Mouse (Mus musculus) E14TG2a.4 (cell line): Measurements from ENCODE around the gene Tsku.

Source experiments
- H3K27me3 ChIP-seq: 2 replicates; pipeline ENCODE4 v1.6.1; 2014; ENCODE audit warnings: low read length, control low read depth; ENCODE audit not compliant: insufficient read depth
- H3K36me3 ChIP-seq: 2 replicates; pipeline ENCODE4 v1.6.1; 2014; ENCODE audit warnings: low read length, control low read depth; ENCODE audit not compliant: insufficient read depth
- H3K4me1 ChIP-seq: replicated peaks from 2 replicates; pipeline ENCODE4 v1.6.1; 2014; ENCODE audit warnings: low read depth, low read length, control low read depth
- H3K4me3 ChIP-seq: replicated peaks from 2 replicates; pipeline ENCODE4 v1.5.1; 2014; ENCODE audit warnings: mild to moderate bottlenecking, low read length
- H3K9me3 ChIP-seq: 2 replicates; pipeline ENCODE4 v1.6.1; 2014; ENCODE audit warnings: low read length, control low read depth
- CTCF ChIP-seq: conservative IDR thresholded peaks from 2 replicates; pipeline ENCODE4 v1.5.1; 2014; ENCODE audit warnings: low read length
- NANOG ChIP-seq: IDR thresholded peaks from 2 replicates; pipeline ENCODE4 v1.6.1; 2014; ENCODE audit warnings: borderline replicate concordance, low read length, mixed read lengths
- POU5F1 ChIP-seq: IDR thresholded peaks from 2 replicates; pipeline ENCODE4 v1.6.1; 2014; ENCODE audit warnings: low read length, borderline replicate concordance

Gene Tsku

DNA sequence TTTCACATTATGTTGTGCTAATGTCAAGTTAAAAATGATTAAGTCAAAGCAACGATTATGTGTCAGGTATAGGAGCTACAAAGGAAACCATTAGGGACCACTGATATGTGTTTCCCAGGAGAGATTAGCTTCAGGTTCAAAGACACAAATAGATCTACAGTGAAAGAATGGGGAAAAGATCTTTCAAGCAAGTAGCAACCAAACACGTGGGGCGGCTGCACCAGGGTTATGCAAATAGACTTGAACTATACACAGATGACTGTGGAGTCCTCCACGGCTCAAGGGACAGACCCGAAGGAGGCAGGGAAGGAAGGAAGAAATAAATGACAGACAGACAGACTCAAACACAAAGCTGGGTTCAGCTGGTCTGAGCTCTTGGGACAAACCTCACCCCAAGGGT is 16.1 kb upstream of the Tsku start:
- Histone ChIP-seq H3K27me3 (peaks cover 11% of the 10 kb centered on the region; the same call in 1 of the 2 replicates), H3K36me3 (no peaks in the 10 kb centered on the region), H3K4me1 (peaks cover 6% of the 10 kb centered on the region), H3K4me3 (no peak overlapping the region), H3K9me3 (no peaks in the 10 kb centered on the region)
- TF ChIP-seq CTCF: no peak
- no peak for TF ChIP-seq NANOG

DNA sequence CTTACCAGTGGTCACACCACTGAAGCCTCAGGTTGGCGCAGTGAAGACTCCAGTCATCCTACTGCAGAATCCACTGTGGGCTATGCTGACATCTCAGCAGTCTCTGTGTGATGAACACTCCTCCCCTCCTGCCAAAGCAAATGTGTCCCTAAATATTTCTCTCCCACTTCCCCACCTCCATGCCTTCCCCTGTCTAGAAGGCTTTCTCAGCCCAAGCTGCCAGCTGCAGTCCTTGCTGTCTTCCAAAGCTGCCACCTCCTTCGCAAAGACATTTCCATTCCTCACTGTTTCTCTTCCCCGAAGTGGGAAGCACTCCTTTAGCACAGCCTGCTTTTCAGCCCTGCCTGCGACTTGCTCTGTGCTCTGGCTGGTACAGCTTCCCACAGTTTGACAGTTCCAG is 10.0 kb upstream of the Tsku start:
- Histone ChIP-seq H3K27me3 (no peaks in the 10 kb centered on the region), H3K36me3 (no peaks in the 10 kb centered on the region), H3K4me1 (peaks cover 51% of the 10 kb centered on the region), H3K9me3 (peaks cover 5% of the 10 kb centered on the region; the same call in 1 of the 2 replicates), H3K4me3 (0 out of 2 replicates have a peak overlapping the region, but pooled peaks have one; percentile 35)
- TF ChIP-seq POU5F1 (no peak), CTCF (no peak), NANOG (no peak)

DNA sequence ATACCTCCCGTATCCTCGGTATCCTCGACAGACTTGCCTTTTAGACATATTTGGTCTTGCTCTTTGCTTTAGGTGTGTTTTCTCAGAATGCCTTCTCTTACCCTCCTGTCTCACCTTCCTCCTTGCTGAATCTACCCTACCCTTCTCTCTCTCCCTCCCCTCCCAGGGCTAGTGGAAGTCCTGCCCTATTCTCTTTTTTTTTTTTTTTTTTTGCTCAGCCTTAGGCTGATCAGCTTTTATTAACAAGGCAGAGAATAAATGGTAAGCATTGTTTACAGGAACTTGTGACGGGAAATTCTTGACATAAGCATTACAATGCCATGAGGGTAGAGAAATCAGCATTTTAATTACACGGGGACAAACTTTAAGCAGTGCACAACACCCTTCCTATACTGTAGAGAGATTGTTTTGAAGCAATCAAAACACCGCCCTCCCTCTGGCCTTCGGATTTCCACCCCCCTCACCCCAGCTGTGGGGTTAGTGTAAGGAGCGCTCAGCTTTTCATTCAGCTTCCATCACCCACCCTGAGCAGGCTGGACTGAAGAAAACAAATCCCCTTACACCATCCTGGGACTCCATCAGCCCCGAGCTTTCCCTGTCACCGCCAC is 8.7 kb upstream of the Tsku start:
- no peaks in the 10 kb centered on the region for H3K36me3 ChIP-seq
- peaks cover 15% of the 10 kb centered on the region for H3K9me3 ChIP-seq
- TF ChIP-seq NANOG (peak; percentile 78; the same call in 1 of the 2 replicates), POU5F1 (no peak)
- H3K4me1 ChIP-seq: peaks cover 51% of the 10 kb centered on the region
- no peaks in the 10 kb centered on the region for H3K27me3 ChIP-seq
- H3K4me3 ChIP-seq: peak overlapping the region; percentile 27

DNA sequence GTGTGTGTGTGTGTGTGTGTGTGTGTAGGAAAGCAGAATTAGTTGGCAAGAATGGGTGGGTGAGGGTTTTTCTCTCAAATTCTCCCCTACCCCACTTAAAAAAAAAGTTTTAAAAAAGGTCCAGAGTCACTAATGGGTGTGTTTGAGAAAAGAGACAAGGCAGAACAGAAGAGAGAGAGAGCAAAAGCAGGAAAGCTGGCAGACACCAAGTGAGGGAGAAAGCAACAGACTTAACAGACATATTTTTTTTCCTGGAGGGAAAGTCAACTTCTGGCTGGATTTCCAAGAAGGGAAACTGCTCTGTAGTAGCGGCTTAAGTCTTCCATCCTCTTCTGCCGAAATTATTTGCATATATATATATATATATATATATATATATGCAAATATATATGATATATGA is 534 bp upstream of the Tsku start:
- H3K27me3 ChIP-seq: peaks cover 16% of the 10 kb centered on the region
- H3K9me3 ChIP-seq: peaks cover 34% of the 10 kb centered on the region
- H3K4me1 ChIP-seq: peaks cover 39% of the 10 kb centered on the region
- no peak for TF ChIP-seq NANOG
- no peak for TF ChIP-seq POU5F1
- H3K36me3 ChIP-seq: peaks cover 13% of the 10 kb centered on the region; the same call in 1 of the 2 replicates
- H3K4me3 ChIP-seq: peak overlapping the region; percentile 92

GRCm38 (mm10) chr7:98360621-98360990 is 522 bp downstream of the Tsku start:
- H3K36me3 ChIP-seq: peaks cover 22% of the 10 kb centered on the region; the same call in 1 of the 2 replicates
- peaks cover 32% of the 10 kb centered on the region for H3K9me3 ChIP-seq
- H3K4me3 ChIP-seq: peak overlapping the region; percentile 92
- peaks cover 16% of the 10 kb centered on the region for H3K27me3 ChIP-seq
- no peak for TF ChIP-seq POU5F1
- TF ChIP-seq CTCF: no peak
- TF ChIP-seq NANOG: no peak
- peaks cover 48% of the 10 kb centered on the region for H3K4me1 ChIP-seq

DNA sequence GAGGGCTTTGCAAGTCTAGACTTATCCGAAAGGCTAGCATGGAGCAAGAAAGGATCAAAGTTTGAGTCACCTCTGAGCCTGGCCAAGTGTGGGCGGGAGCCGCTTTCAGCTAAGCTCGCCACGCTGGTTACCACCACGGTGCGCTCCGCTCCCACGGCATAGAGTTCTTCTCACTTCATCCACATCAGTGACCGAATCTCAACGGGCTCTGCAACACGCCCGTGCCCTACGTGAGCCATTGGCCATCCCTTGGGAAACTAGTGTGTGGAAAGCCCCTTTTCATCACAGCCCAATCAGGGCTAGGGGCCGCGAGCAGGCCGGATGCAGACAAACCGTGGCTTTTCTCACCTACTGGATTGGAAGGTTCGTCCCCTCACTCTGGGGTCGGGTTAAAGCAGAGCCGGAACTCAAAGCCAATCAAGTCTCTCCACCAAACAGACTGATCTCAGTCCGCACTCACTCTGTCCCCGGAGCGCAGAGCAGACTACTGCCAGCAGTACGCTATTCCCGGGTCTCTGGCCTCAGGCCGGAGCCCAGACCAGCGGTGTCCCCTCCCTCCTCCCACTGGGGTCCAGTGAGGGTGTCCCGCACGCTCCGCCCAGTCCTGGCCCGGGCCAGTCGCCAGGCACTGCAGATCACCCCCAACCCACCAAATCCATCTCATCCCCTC is 1.0 kb downstream of the Tsku start:
- peaks cover 24% of the 10 kb centered on the region; the same call in 1 of the 2 replicates for H3K36me3 ChIP-seq
- peaks cover 26% of the 10 kb centered on the region for H3K9me3 ChIP-seq
- peaks cover 16% of the 10 kb centered on the region for H3K27me3 ChIP-seq
- no peak for TF ChIP-seq CTCF
- TF ChIP-seq POU5F1: no peak
- no peak for TF ChIP-seq NANOG
- peaks cover 53% of the 10 kb centered on the region for H3K4me1 ChIP-seq
- H3K4me3 ChIP-seq: peak overlapping the region; percentile 92

- Histone ChIP-seq H3K4me3 (no peak overlapping the region), H3K36me3 (peaks cover 30% of the 10 kb centered on the region), H3K4me1 (peaks cover 67% of the 10 kb centered on the region), H3K9me3 (peaks cover 6% of the 10 kb centered on the region), H3K27me3 (peaks cover 16% of the 10 kb centered on the region)
- TF ChIP-seq CTCF: no peak
- no peak for TF ChIP-seq NANOG
- TF ChIP-seq POU5F1: no peak
These were observed 3.1 kb downstream of the Tsku start for GRCm38 (mm10) chr7:98358016-98358415.

DNA sequence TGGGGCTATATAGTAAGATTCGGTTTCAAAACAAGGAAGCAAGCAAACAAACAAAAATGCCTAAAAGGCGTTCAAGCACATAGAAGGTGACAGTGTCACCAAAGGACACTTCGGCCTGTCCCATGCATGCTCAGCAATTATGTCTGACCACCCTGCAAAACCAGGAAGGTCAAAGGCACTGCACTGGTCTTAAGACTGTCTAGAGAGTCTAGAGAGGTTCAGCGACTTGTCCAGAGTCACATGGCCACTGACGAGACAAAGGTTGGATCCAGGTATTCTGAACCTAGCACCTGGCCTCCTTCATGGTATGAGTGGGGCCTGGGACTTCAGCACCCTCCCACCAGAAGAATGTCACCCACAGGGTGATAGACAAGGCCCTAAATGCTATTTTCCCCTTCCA is 3.8 kb downstream of the Tsku start:
- no peaks in the 10 kb centered on the region for H3K9me3 ChIP-seq
- H3K27me3 ChIP-seq: peaks cover 16% of the 10 kb centered on the region
- TF ChIP-seq POU5F1: no peak
- TF ChIP-seq CTCF: no peak
- no peak for TF ChIP-seq NANOG
- H3K4me3 ChIP-seq: no peak overlapping the region
- H3K36me3 ChIP-seq: peaks cover 37% of the 10 kb centered on the region
- H3K4me1 ChIP-seq: peaks cover 67% of the 10 kb centered on the region
